Mouse (Mus musculus) right cerebral cortex, postnatal 14 days (tissue): ENCODE measurements at regions not wholly inside any gene's neighbourhood (a gene's known extent, or its start where the extent isn't known, plus 50 kb on each side); places are given as distances from the start of the nearest gene placed in this dataset.
A peak's percentile ranks its signal among the peaks of the same experiment; 100 is the strongest.

Experiments
- DNase-seq: peaks from one replicate; pipeline ENCODE4 v3.0.0; 2022

DNA sequence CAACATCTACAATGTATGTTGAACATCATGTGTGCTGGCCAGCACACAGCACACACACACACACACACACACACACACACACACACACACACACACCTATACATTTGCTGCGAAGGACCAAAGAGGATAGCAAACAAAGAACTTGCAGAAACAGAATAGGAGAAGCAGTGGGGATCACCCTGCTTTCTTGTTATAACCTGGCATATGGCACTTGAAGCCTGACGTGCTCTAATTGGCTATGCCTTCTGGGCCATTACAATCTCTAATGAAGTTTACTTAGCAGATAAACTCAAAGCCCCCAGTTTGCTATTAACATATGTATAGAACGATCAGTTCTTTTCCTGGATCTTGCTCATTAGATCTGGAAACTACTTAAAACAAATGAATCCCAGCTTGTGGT, 407.2 kb downstream of the Ipmk start:
- no peak for DNase-seq

GRCm38 (mm10) chr10:71778903-71779302, 431.3 kb downstream of the Ipmk start:
- no peak for DNase-seq

DNA sequence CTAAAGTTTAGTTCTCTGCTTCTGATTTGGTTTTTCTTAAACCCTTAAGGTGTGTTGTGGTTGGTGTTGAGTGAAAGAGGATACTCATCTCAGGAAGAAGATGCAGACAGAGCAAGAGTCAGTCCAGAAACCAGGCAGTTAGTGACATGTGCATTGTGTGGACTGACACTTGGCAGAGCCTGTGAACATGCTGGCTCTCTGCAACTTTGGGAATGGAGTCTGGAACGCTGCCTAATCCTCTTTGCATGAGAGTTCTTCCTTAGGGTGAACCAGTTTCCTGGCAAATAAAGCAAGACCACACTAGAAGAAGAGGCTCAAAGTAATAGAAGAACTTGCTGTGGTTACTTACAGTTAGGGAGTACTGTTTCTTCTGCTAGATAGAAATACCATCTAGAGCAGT, 441.7 kb downstream of the Ipmk start:
- DNase-seq = no peak

DNA sequence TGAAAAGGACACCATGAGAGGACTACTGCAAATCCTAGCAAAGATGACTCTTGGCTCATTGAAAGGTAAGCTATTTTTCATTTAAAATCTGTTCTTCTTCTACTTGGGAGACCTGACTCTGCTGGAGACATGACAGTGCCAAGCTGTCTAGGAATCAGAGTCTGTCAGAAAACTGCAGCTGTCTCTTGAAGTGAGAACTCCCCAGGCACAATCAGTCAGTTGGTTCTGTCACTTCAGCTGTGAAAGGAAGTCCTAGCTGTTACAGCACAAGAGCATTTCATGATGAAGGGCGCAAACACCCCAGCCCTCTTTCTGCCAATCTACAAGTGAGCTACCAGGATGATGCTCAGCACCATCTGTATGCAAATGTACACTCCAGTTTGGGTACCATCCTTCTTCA, 442.4 kb downstream of the Ipmk start:
- DNase-seq = no peak

GRCm38 (mm10) chr10:71798638-71799037, 451.1 kb downstream of the Ipmk start:
- DNase-seq = no peak

DNA sequence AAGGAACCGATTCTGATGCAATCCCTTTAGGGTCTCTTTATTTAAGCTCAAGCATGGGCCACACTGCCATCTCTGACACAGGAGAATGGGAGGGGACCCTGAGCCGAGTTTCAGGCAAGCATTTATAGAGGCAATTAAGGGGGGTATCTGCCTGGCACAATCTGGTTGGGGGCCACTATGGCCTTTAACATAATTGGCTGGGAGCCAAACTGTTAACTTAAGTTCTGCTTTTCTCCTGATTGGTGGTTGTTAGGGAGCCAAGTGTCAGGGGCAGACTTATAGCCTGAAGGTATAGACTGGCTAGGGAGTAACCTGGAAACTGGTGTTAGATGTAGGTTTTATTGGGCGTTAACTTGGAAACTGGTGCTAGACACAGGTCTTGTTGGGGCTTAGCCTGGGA, 454.9 kb downstream of the Ipmk start:
- no peak for DNase-seq

GRCm38 (mm10) chr10:71832633-71833032, 485.1 kb downstream of the Ipmk start:
- no peak for DNase-seq

- no peak for DNase-seq
These were observed 487.5 kb downstream of the Ipmk start for GRCm38 (mm10) chr10:71835018-71835417.

DNA sequence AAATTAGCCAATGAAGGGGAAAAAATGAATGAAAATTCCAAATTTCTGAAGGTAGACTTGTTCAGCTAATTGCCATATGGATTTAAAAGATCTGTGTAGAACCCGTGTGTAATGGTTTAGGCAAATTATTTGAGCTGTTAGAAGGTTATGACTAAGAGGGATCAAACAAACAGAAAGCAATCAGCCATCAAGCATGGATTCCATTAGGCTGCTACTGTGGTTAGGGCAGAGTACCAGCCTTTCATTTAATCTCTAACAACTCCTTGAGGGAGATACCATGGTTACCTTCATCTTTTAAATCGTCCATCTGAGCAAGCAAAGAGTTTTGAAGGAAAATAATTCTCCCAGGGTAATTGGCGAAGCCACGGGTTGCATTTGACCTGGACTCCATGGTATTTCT, 509.5 kb downstream of the Ipmk start:
- no peak for DNase-seq

GRCm38 (mm10) chr10:71857518-71857973, 510.0 kb downstream of the Ipmk start:
- peak; percentile 57 for DNase-seq

GRCm38 (mm10) chr10:71893726-71894125, 546.2 kb downstream of the Ipmk start:
- DNase-seq = no peak

- DNase-seq = no peak
These were observed 557.5 kb downstream of the Ipmk start for GRCm38 (mm10) chr10:71905029-71905428.
